Mouse (Mus musculus) ES-E14 (cell line): Measurements from ENCODE around the gene 1190005I06Rik.

Experiments used
- CHD2 ChIP-seq: IDR thresholded peaks from 2 replicates; pipeline ENCODE4 v1.6.1; 2014; ENCODE audit warnings: mild to moderate bottlenecking, low read depth, low read length, inconsistent platforms
- HCFC1 ChIP-seq: IDR thresholded peaks from 2 replicates; pipeline ENCODE4 v1.6.1; 2012; ENCODE audit warnings: low read length, inconsistent platforms, borderline replicate concordance; ENCODE audit not compliant: insufficient read depth
- MAFK ChIP-seq: IDR thresholded peaks from 2 replicates; pipeline ENCODE4 v1.6.1; 2014; ENCODE audit warnings: mild to moderate bottlenecking, low read depth, low read length, inconsistent platforms; ENCODE audit not compliant: insufficient read depth
- ZC3H11A ChIP-seq: IDR thresholded peaks from 2 replicates; pipeline ENCODE4 v1.6.1; 2012; ENCODE audit warnings: low read depth, mild to moderate bottlenecking, inconsistent platforms, low read length, borderline replicate concordance
- ZNF384 ChIP-seq: IDR thresholded peaks from 2 replicates; pipeline ENCODE4 v1.6.1; 2012; ENCODE audit warnings: low read depth, low read length, inconsistent platforms

GRCm38 (mm10) chr8:120569939-120570715 lies 77.3 kb downstream of the 1190005I06Rik start:
- TF ChIP-seq ZC3H11A (0 out of 2 replicates have a peak, but pooled peaks have one; percentile 39), MAFK (no peak), ZNF384 (no peak), CHD2 (no peak), HCFC1 (no peak)
